Mouse (Mus musculus) brain, embryonic 14.5 days (tissue): ENCODE results near the gene Zfp282. TPM values are rescaled to one million over a fixed set of nuclear protein-coding genes. Genes with fewer than 3 reads are reported as not detected.

ENCODE experiments used
- DNase-seq: peaks from one replicate; pipeline ENCODE4 v3.0.0-alpha.2; 2011; ENCODE audit warnings: low read depth
- CTCF ChIP-seq: fragments of 200-500 bp; IDR thresholded peaks from 2 replicates; pipeline ENCODE4 v1.5.1; 2012; ENCODE audit warnings: inconsistent platforms, mild to moderate bottlenecking, moderate library complexity, borderline replicate concordance; ENCODE audit not compliant: insufficient read depth, insufficient read length; ENCODE audit errors: extremely low read depth
- POLR2A ChIP-seq: fragments of 200-500 bp; IDR thresholded peaks from 2 replicates; pipeline ENCODE4 v1.6.1; 2012; ENCODE audit warnings: mild to moderate bottlenecking, inconsistent platforms, borderline replicate concordance; ENCODE audit not compliant: poor library complexity, insufficient read depth, insufficient read length, severe bottlenecking; ENCODE audit errors: extremely low read depth
- polyA plus RNA-seq: library from polyadenylated mRNA; depleted of rRNA; stranded (reverse); fragments of >200 nt; gene quantifications from 2 replicates; pipeline ENCODE4 v1.2.3, GENCODE M21; 2012

Gene Zfp282
- polyA plus RNA-seq, 1 experiment, result 29.8 TPM

- no peak for DNase-seq
Measured at GRCm38 (mm10) chr6:47906326-47906725, 29.3 kb downstream of the Zfp282 start.

GRCm38 (mm10) chr6:47909007-47909406 lies 32.0 kb downstream of the Zfp282 start:
- no peak for DNase-seq

More at GRCm38 (mm10) chr6:47906326-47906725, 29.3 kb downstream of the Zfp282 start:
- no peak for TF ChIP-seq CTCF
- TF ChIP-seq POLR2A, result no peak

GRCm38 (mm10) chr6:47911650-47912049 lies 34.6 kb downstream of the Zfp282 start:
- TF ChIP-seq POLR2A (no peak), CTCF (no peak)
- no peak for DNase-seq

More at GRCm38 (mm10) chr6:47909007-47909406, 32.0 kb downstream of the Zfp282 start:
- TF ChIP-seq POLR2A (no peak), CTCF (no peak)

GRCm38 (mm10) chr6:47912991-47913390 lies 36.0 kb downstream of the Zfp282 start:
- no peak for DNase-seq
- TF ChIP-seq CTCF (no peak), POLR2A (no peak)

GRCm38 (mm10) chr6:47917051-47917450 lies 40.0 kb downstream of the Zfp282 start:
- no peak for DNase-seq
- TF ChIP-seq CTCF (no peak), POLR2A (no peak)

- no peak for TF ChIP-seq CTCF
- no peak for TF ChIP-seq POLR2A
Measured at GRCm38 (mm10) chr6:47918768-47919274, 41.8 kb downstream of the Zfp282 start.

GRCm38 (mm10) chr6:47919646-47920446 lies 42.8 kb downstream of the Zfp282 start:
- TF ChIP-seq POLR2A, result no peak
- TF ChIP-seq CTCF, result no peak
- DNase-seq, result no peak

More at GRCm38 (mm10) chr6:47918768-47919274, 41.8 kb downstream of the Zfp282 start:
- no peak for DNase-seq

- peak; percentile 98 for DNase-seq
- peak; percentile 56; the same call in 1 of the 2 replicates for TF ChIP-seq CTCF
- TF ChIP-seq POLR2A, result peak; percentile 44; the same call in 1 of the 2 replicates
Measured at GRCm38 (mm10) chr6:47920447-47921340, 43.7 kb downstream of the Zfp282 start, which contains the start of gene Zfp212. Gene Zfp212 (plus strand): TSS chr6:47920476.

- peak; percentile 6 for DNase-seq
- TF ChIP-seq CTCF (no peak), POLR2A (no peak)
Measured at GRCm38 (mm10) chr6:47942461-47942860, 65.5 kb downstream of the Zfp282 start.

GRCm38 (mm10) chr6:47943021-47943691 lies 66.2 kb downstream of the Zfp282 start:
- DNase-seq, result peak; percentile 77
- TF ChIP-seq POLR2A (no peak), CTCF (peak; percentile 38; the same call in 1 of the 2 replicates)
